Mouse (Mus musculus) bone marrow macrophage, adult 2 months (primary cell): Measurements from ENCODE around the gene Ufm1.

Experiments used
- CTCF ChIP-seq: IDR thresholded peaks from 2 replicates; pipeline ENCODE4 v1.5.1; 2012; ENCODE audit warnings: low read depth, mild to moderate bottlenecking, low read length, moderate library complexity
- POLR2A ChIP-seq: IDR thresholded peaks from 2 replicates; pipeline ENCODE4 v1.6.1; 2012; ENCODE audit warnings: mild to moderate bottlenecking, low read depth, low read length, borderline replicate concordance

- TF ChIP-seq CTCF, result no peak
- no peak for TF ChIP-seq POLR2A
Observed at GRCm38 (mm10) chr3:53869263-53869662, 5.6 kb upstream of the Ufm1 start.
